Mouse (Mus musculus): Measurements from ENCODE around the gene Gm17175. TPM values are rescaled to one million over a fixed set of nuclear protein-coding genes. Genes with fewer than 3 reads are reported as not detected.

Gm17175 gene
- not detected for polyA plus RNA-seq (2017; shearing (Covaris generic))

DNA sequence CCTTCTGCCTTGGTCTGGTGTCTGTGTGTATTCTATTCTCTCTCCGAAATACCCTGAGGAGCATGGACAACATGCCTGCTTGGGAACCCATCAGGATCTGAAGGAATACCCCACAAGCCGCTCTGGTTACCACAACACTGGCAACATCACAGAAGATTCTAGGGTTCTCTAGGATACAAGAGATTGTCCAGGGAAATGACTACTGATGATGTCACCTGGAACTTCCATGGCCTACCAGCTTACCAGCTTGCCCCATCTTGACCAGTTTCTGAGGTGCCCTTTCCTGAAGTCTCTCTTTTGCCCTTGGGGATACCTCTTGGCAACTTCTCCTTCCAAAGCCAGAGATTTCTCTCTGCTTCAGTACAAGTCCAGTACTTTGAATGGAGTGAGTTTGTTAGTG lies at the start of gene Gm17175:
Gm17175 (minus strand) TSS at position 101 of the 400 bp plus-strand sequence.

DNA sequence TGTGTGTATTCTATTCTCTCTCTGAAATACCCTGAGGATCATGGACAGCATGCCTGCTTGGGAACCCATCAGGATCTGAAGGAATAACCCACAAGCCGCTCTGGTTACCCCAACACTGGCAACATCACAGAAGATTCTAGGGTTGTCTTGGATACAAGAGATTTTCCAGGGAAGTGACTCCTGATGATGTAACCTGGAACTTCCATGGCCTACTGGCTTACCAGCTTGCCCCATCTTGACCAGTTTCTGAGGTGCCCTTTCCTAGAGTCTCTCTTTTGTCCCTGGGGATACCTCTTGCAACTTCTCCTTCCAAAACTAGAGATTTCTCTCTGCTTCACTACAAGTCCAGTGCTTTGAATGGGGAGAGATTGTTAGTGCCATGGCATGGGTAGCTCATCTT lies 37.3 kb upstream of the Gm17175 start, which contains the start of gene Gm17078:
Gm17078 (minus strand) TSS at position 101 of the 400 bp plus-strand sequence.

DNA sequence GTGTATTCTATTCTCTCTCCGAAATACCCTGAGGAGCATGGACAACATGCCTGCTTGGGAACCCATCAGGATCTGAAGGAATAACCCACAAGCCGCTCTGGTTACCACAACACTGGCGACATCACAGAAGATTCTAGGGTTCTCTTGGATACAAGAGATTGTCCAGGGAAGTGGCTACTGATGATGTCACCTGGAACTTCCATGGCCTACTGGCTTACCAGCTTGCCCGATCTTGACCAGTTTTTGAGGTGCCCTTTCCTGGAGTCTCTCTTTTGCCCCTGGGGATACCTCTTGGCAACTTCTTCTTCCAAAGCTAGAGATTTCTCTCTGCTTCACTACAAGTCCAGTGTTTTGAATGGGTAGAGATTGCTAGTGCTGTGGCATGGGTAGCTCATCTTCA lies 18.2 kb upstream of the Gm17175 start, which contains the start of gene Gm17174:
Gm17174 (minus strand) TSS at position 101 of the 400 bp plus-strand sequence.

DNA sequence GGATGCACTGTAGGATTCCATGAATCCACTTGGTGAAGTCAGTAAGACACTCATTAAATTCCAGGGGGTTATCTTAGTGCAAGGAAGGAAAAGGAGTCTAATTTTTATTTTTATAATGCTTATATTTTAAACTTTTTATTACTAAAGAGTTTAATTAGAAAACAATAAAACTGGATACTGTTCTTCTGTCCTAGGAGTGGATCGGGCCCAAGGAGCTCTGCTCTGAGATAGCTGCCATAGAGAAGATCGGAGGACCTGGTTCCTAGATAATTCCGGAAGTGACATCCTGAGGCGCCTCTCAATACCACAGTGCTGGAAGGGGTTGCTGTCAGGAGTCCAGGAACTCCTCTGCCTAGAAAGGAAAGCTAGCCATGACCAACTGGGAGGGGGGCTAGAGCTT lies 21.4 kb downstream of the Gm17175 start, which contains the start of gene Gm5622:
Gm5622 (plus strand) TSS at position 301 of the 400 bp plus-strand sequence.

Other genes starting within 250 kb of the Gm17175 start
- not detected for gene Gm7247, start 212.3 kb downstream of the Gm17175 start, polyA plus RNA-seq (2017; shearing (Covaris generic))
- not detected for gene Vmn2r88, start 163.2 kb downstream of the Gm17175 start, polyA plus RNA-seq (2017; shearing (Covaris generic))
- not detected for gene Vmn2r89, start 122.2 kb downstream of the Gm17175 start, polyA plus RNA-seq (2017; shearing (Covaris generic))
- not detected for gene Gm5622, start 21.3 kb downstream of the Gm17175 start, polyA plus RNA-seq (2017; shearing (Covaris generic))
- not detected for gene Gm17174, start 18.1 kb upstream of the Gm17175 start, polyA plus RNA-seq (2017; shearing (Covaris generic))
- not detected for gene Gm17078, start 37.2 kb upstream of the Gm17175 start, polyA plus RNA-seq (2017; shearing (Covaris generic))
- not detected for gene Gm4181, start 61.6 kb upstream of the Gm17175 start, polyA plus RNA-seq (2017; shearing (Covaris generic))
- not detected for gene Gm17079, start 121.4 kb upstream of the Gm17175 start, polyA plus RNA-seq (2017; shearing (Covaris generic))
- not detected for gene Gm5800, start 143.1 kb upstream of the Gm17175 start, polyA plus RNA-seq (2017; shearing (Covaris generic))
- not detected for gene Ang4, start 199.5 kb upstream of the Gm17175 start, polyA plus RNA-seq (2017; shearing (Covaris generic))
- gene AY358078, start 226.0 kb upstream of the Gm17175 start, polyA plus RNA-seq (2017; shearing (Covaris generic)) = not detected

Data from inflammation-experienced regulatory T-cells, adult 16 weeks (primary cell).